Mouse (Mus musculus): ENCODE measurements around the gene Gpr158. TPM values are rescaled to one million over a fixed set of nuclear protein-coding genes. Genes with fewer than 3 reads are reported as not detected.

Gpr158 gene
- polyA plus RNA-seq, 1 experiment from 2014 or later, result 0.05 TPM

GRCm38 (mm10) chr2:21680735-21681270, 313.5 kb downstream of the Gpr158 start:
- Histone ChIP-seq H3K4me3 (no peak overlapping the region), H3K36me3 (replicated peaks) (no peaks in the 10 kb centered on the region), H3K9me3 (no peaks in the 10 kb centered on the region), H3K27ac (no peak overlapping the region), H3K4me1 (no peaks in the 10 kb centered on the region), H3K27me3 (ENCODE audit: poor library complexity, severe bottlenecking) (no peaks in the 10 kb centered on the region)
- no peak for DNase-seq (ENCODE audit: extremely low spot score, low spot score)
- WGBS, result 92% methylated on average over 1 of the region's 1 CpGs

GRCm38 (mm10) chr2:21684736-21685135, 317.4 kb downstream of the Gpr158 start:
- Histone ChIP-seq H3K27me3 (ENCODE audit: poor library complexity, severe bottlenecking) (no peaks in the 10 kb centered on the region), H3K4me1 (no peaks in the 10 kb centered on the region), H3K36me3 (replicated peaks) (no peaks in the 10 kb centered on the region), H3K4me3 (no peak overlapping the region), H3K27ac (no peak overlapping the region), H3K9me3 (no peaks in the 10 kb centered on the region)
- DNase-seq (ENCODE audit: extremely low spot score, low spot score), result no peak
- 91% methylated on average over 3 of the region's 3 CpGs for WGBS

GRCm38 (mm10) chr2:21693128-21693527, 325.8 kb downstream of the Gpr158 start:
- no peaks in the 10 kb centered on the region for H3K27me3 ChIP-seq (ENCODE audit: poor library complexity, severe bottlenecking)
- 92% methylated on average over 9 of the region's 9 CpGs for WGBS
- no peak overlapping the region for H3K4me3 ChIP-seq
- no peak for DNase-seq (ENCODE audit: extremely low spot score, low spot score)
- no peaks in the 10 kb centered on the region for H3K36me3 ChIP-seq (replicated peaks)
- no peaks in the 10 kb centered on the region for H3K4me1 ChIP-seq
- H3K9me3 ChIP-seq, result 0 out of 2 replicates have a peak, but pooled peaks cover 4% of the 10 kb centered on the region
- H3K27ac ChIP-seq, result no peak overlapping the region

- 0 out of 2 replicates have a peak, but pooled peaks cover 4% of the 10 kb centered on the region for H3K9me3 ChIP-seq
- no peak overlapping the region for H3K4me3 ChIP-seq
- no peak overlapping the region for H3K27ac ChIP-seq
- no peaks in the 10 kb centered on the region for H3K36me3 ChIP-seq (replicated peaks)
- no peaks in the 10 kb centered on the region for H3K4me1 ChIP-seq
- no peak for DNase-seq (ENCODE audit: extremely low spot score, low spot score)
- WGBS, result 78% methylated on average over 5 of the region's 5 CpGs
- no peaks in the 10 kb centered on the region for H3K27me3 ChIP-seq (ENCODE audit: poor library complexity, severe bottlenecking)
Measured at GRCm38 (mm10) chr2:21693807-21694594, 326.7 kb downstream of the Gpr158 start.

- no peaks in the 10 kb centered on the region for H3K27me3 ChIP-seq (ENCODE audit: poor library complexity, severe bottlenecking)
Measured at GRCm38 (mm10) chr2:21728075-21728474, 360.7 kb downstream of the Gpr158 start.

GRCm38 (mm10) chr2:21783721-21784120, 416.4 kb downstream of the Gpr158 start:
- H3K36me3 ChIP-seq (replicated peaks), result no peaks in the 10 kb centered on the region
- H3K4me3 ChIP-seq, result no peak overlapping the region
- H3K27me3 ChIP-seq (ENCODE audit: poor library complexity, severe bottlenecking), result no peaks in the 10 kb centered on the region
- DNase-seq (ENCODE audit: extremely low spot score, low spot score), result no peak
- no peak overlapping the region for H3K27ac ChIP-seq
- no peaks in the 10 kb centered on the region for H3K9me3 ChIP-seq
- H3K4me1 ChIP-seq, result no peaks in the 10 kb centered on the region
- 87% methylated on average over 2 of the region's 2 CpGs for WGBS

More at GRCm38 (mm10) chr2:21728075-21728474, 360.7 kb downstream of the Gpr158 start:
- H3K4me1 ChIP-seq, result no peaks in the 10 kb centered on the region
- no peaks in the 10 kb centered on the region for H3K36me3 ChIP-seq (replicated peaks)
- H3K9me3 ChIP-seq, result no peaks in the 10 kb centered on the region
- DNase-seq (ENCODE audit: extremely low spot score, low spot score), result no peak
- no peak overlapping the region for H3K27ac ChIP-seq
- WGBS, result 90% methylated on average over 4 of the region's 4 CpGs
- no peak overlapping the region for H3K4me3 ChIP-seq

GRCm38 (mm10) chr2:21793156-21793555, 425.8 kb downstream of the Gpr158 start:
- Histone ChIP-seq H3K4me3 (no peak overlapping the region), H3K36me3 (replicated peaks) (no peaks in the 10 kb centered on the region), H3K9me3 (no peaks in the 10 kb centered on the region), H3K4me1 (no peaks in the 10 kb centered on the region), H3K27me3 (ENCODE audit: poor library complexity, severe bottlenecking) (no peaks in the 10 kb centered on the region), H3K27ac (no peak overlapping the region)
- DNase-seq (ENCODE audit: extremely low spot score, low spot score), result no peak
- WGBS, result 83% methylated on average over 2 of the region's 2 CpGs

- no peak for DNase-seq (ENCODE audit: extremely low spot score, low spot score)
- Histone ChIP-seq H3K4me1 (no peaks in the 10 kb centered on the region), H3K27ac (no peak overlapping the region), H3K9me3 (no peaks in the 10 kb centered on the region), H3K27me3 (ENCODE audit: poor library complexity, severe bottlenecking) (no peaks in the 10 kb centered on the region), H3K36me3 (replicated peaks) (no peaks in the 10 kb centered on the region), H3K4me3 (no peak overlapping the region)
- 79% methylated on average over 3 of the region's 3 CpGs for WGBS
Measured at GRCm38 (mm10) chr2:21799616-21800015, 432.3 kb downstream of the Gpr158 start.

GRCm38 (mm10) chr2:21800045-21800444, 432.7 kb downstream of the Gpr158 start:
- Histone ChIP-seq H3K4me1 (no peaks in the 10 kb centered on the region), H3K9me3 (no peaks in the 10 kb centered on the region), H3K4me3 (no peak overlapping the region), H3K27me3 (ENCODE audit: poor library complexity, severe bottlenecking) (no peaks in the 10 kb centered on the region), H3K36me3 (replicated peaks) (no peaks in the 10 kb centered on the region), H3K27ac (no peak overlapping the region)
- DNase-seq (ENCODE audit: extremely low spot score, low spot score), result no peak

GRCm38 (mm10) chr2:21808510-21808909, 441.2 kb downstream of the Gpr158 start:
- Histone ChIP-seq H3K27me3 (ENCODE audit: poor library complexity, severe bottlenecking) (no peaks in the 10 kb centered on the region), H3K27ac (no peak overlapping the region), H3K4me1 (no peaks in the 10 kb centered on the region), H3K36me3 (replicated peaks) (no peaks in the 10 kb centered on the region), H3K9me3 (no peaks in the 10 kb centered on the region), H3K4me3 (no peak overlapping the region)
- no peak for DNase-seq (ENCODE audit: extremely low spot score, low spot score)
- WGBS, result 81% methylated on average over 2 of the region's 2 CpGs

- Histone ChIP-seq H3K9me3 (no peaks in the 10 kb centered on the region), H3K27me3 (ENCODE audit: poor library complexity, severe bottlenecking) (no peaks in the 10 kb centered on the region), H3K4me1 (no peaks in the 10 kb centered on the region), H3K36me3 (replicated peaks) (no peaks in the 10 kb centered on the region), H3K4me3 (no peak overlapping the region), H3K27ac (no peak overlapping the region)
- 88% methylated on average over 4 of the region's 4 CpGs for WGBS
- DNase-seq (ENCODE audit: extremely low spot score, low spot score), result no peak
Measured at GRCm38 (mm10) chr2:21810431-21810830, 443.1 kb downstream of the Gpr158 start.

GRCm38 (mm10) chr2:21864061-21864460, 496.7 kb downstream of the Gpr158 start:
- no peak for DNase-seq (ENCODE audit: extremely low spot score, low spot score)
- no peaks in the 10 kb centered on the region for H3K36me3 ChIP-seq (replicated peaks)
- no peak overlapping the region for H3K27ac ChIP-seq
- no peaks in the 10 kb centered on the region for H3K27me3 ChIP-seq (ENCODE audit: poor library complexity, severe bottlenecking)
- no peak overlapping the region for H3K4me3 ChIP-seq
- H3K9me3 ChIP-seq, result no peaks in the 10 kb centered on the region
- H3K4me1 ChIP-seq, result no peaks in the 10 kb centered on the region
